Mouse (Mus musculus) spleen, adult 2 months (tissue): ENCODE measurements around the gene Cfap221. TPM values are rescaled to one million over a fixed set of nuclear protein-coding genes. Genes with fewer than 3 reads are reported as not detected.

Experiments used
- DNase-seq, 2 experiments: peaks; one replicate each; pipeline versions ENCODE4 v3.0.0 to v3.0.0-alpha.2; 2012 to 2021; ENCODE audit warnings: low spot score in 2 of 2, low read depth in 1 of 2
- H3K27ac ChIP-seq: fragments of 200-500 bp; 2 replicates; pipeline ENCODE4 v1.5.1; 2012; ENCODE audit warnings: low read length, inconsistent platforms; ENCODE audit not compliant: insufficient read depth
- H3K27me3 ChIP-seq: fragments of 200-500 bp; 2 replicates; pipeline ENCODE4 v1.6.1; 2012; ENCODE audit warnings: mild to moderate bottlenecking, moderate library complexity, low read length, inconsistent platforms; ENCODE audit not compliant: control insufficient read depth, insufficient read depth
- H3K36me3 ChIP-seq: fragments of 200-500 bp; 2 replicates; pipeline ENCODE4 v1.6.1; 2012; ENCODE audit warnings: mild to moderate bottlenecking, low read length, inconsistent platforms; ENCODE audit not compliant: control insufficient read depth, insufficient read depth
- H3K4me1 ChIP-seq: fragments of 200-500 bp; 2 replicates; pipeline ENCODE4 v1.6.1; 2011; ENCODE audit warnings: inconsistent platforms; ENCODE audit not compliant: control insufficient read depth, insufficient read depth, insufficient read length
- H3K4me3 ChIP-seq: fragments of 200-500 bp; 2 replicates; pipeline ENCODE4 v1.5.1; 2011; ENCODE audit warnings: mild to moderate bottlenecking, inconsistent platforms; ENCODE audit not compliant: insufficient read depth, insufficient read length; ENCODE audit errors: extremely low read depth
- CTCF ChIP-seq: fragments of 200-500 bp; IDR thresholded peaks from 2 replicates; pipeline ENCODE4 v1.5.1; 2011; ENCODE audit warnings: mild to moderate bottlenecking, inconsistent platforms; ENCODE audit not compliant: insufficient read depth, insufficient read length, insufficient replicate concordance; ENCODE audit errors: extremely low read depth
- POLR2A ChIP-seq: fragments of 200-500 bp; IDR thresholded peaks from 2 replicates; pipeline ENCODE4 v1.6.1; 2011; ENCODE audit warnings: low read depth, low read length, inconsistent platforms
- WGBS: fragments of 180-500 bp; shearing (Covaris S2); methylation state at CpG from one replicate; pipeline ENCODE4 v1.1.7; 2018; 5-methylcytosine and 5-hydroxymethylcytosine counted together
- polyA plus RNA-seq: library from polyadenylated mRNA; depleted of rRNA; stranded (reverse); fragments of >200 nt; gene quantifications from 2 replicates; pipeline ENCODE4 v1.2.3, GENCODE M21; 2012

Cfap221 gene
- polyA plus RNA-seq, 1 experiment, result not detected

DNA sequence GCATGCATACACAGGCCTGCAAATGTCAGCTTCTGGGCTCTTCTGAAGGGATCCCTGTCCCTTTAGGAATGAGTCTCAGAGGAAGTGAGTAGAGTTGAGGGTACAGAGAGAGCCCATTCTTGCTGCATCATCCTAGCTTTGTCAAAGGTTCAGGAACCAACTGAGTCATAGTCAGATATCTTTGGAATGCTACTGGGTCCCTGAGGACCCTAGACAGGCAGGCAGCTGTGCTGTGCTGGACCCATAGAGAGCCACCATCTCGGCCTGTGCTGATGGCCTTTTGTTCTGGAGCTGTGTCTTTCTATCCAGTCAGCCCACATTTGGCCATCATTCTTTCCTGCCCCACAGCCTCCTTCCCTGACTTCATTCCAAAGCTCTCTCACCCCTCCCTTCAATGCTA is 37.8 kb upstream of the Cfap221 start:
- DNase-seq, result no peak
- no peak overlapping the region for H3K4me3 ChIP-seq
- H3K27me3 ChIP-seq, result no peaks in the 10 kb centered on the region
- WGBS, result 88% methylated on average over 1 of the region's 1 CpGs
- TF ChIP-seq CTCF, result no peak
- TF ChIP-seq POLR2A, result no peak
- no peaks in the 10 kb centered on the region for H3K4me1 ChIP-seq
- no peaks in the 10 kb centered on the region for H3K36me3 ChIP-seq
- H3K27ac ChIP-seq, result no peak overlapping the region

DNA sequence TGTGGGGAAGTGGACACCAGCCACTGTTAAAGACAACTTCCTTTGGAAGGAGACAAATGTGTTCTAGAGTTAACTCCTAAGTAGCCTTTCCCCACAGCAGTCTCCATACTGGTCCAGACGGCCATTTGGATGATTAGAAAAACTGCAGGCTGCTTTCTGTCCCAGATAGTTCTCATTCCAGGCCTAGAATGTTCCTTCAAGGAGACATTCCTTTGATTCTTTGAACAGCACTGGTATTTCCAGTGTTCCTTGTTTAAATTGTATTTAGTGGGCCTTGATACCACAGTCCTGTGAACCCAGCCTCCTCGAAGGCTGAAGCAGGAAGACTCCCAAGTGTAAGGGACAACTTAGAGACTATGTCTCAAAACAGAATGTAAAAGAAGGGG is 36.4 kb upstream of the Cfap221 start:
- no peaks in the 10 kb centered on the region for H3K27me3 ChIP-seq
- H3K4me3 ChIP-seq, result no peak overlapping the region
- no peak overlapping the region for H3K27ac ChIP-seq
- TF ChIP-seq CTCF (no peak), POLR2A (no peak)
- DNase-seq, result no peak
- no peaks in the 10 kb centered on the region for H3K4me1 ChIP-seq
- no peaks in the 10 kb centered on the region for H3K36me3 ChIP-seq
- WGBS, result 89% methylated on average over 2 of the region's 2 CpGs

DNA sequence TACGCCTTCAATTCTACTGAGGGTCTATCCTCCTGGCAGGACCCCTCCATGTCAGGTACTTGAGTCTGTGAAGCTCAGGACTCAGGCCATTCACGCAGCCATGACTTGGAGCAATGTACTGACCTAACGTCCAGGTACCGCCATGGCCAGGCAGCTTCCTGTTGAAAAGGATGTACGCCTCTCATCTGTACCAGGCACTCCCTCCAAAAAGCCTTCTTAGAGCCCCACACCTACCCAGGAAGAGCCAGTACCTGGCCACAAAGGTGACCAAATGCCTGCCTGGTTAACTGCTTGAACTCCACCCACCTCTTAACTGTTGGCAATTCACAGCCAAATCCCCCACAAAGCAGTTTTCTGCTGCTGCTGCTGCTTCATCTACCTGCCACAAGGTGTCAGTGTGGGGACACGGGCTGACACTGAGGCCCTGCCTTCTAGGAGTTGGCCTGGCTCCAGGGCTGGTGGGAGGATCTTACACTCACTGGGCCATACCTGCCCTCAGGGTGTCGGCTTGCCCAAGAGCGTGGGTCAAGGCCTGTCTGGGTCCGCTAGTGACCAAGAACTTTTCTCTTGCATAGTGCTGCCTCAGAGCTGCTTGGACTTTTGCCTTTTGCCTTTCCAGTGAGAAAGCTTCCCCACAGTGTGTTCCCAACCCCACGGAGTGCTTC is 35.9 kb upstream of the Cfap221 start:
- H3K4me3 ChIP-seq, result no peak overlapping the region
- TF ChIP-seq POLR2A (no peak), CTCF (peak; percentile 83; the same call in 1 of the 2 replicates)
- no peaks in the 10 kb centered on the region for H3K27me3 ChIP-seq
- DNase-seq, result peak; percentile 31 to 34
- 38% methylated on average over 10 of the region's 10 CpGs for WGBS
- H3K4me1 ChIP-seq, result no peaks in the 10 kb centered on the region
- no peaks in the 10 kb centered on the region for H3K36me3 ChIP-seq
- no peak overlapping the region for H3K27ac ChIP-seq

DNA sequence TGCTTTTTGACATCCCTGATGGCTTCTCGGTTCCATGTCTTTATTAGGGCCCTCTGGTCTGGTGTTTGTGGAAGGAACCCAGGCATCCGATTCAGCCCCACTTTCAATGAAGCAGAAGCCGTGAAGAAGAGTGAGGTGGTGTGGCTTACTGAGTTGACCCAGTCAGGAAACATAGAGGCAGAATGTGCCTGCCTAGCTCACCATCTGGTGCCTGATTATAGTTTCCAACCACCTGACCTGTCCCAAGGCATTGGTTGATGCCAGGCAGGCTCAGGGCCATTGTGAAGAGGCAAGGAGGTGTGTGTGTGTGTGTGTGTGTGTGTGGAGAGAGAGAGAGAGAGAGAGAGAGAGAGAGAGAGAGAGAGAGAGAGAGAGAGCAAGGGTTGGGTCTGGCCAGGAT is 33.4 kb upstream of the Cfap221 start:
- H3K27ac ChIP-seq, result no peak overlapping the region
- no peaks in the 10 kb centered on the region for H3K27me3 ChIP-seq
- 83% methylated on average over 3 of the region's 3 CpGs for WGBS
- H3K4me3 ChIP-seq, result no peak overlapping the region
- no peak for TF ChIP-seq POLR2A
- no peak for TF ChIP-seq CTCF
- H3K36me3 ChIP-seq, result no peaks in the 10 kb centered on the region
- DNase-seq, result no peak
- no peaks in the 10 kb centered on the region for H3K4me1 ChIP-seq

DNA sequence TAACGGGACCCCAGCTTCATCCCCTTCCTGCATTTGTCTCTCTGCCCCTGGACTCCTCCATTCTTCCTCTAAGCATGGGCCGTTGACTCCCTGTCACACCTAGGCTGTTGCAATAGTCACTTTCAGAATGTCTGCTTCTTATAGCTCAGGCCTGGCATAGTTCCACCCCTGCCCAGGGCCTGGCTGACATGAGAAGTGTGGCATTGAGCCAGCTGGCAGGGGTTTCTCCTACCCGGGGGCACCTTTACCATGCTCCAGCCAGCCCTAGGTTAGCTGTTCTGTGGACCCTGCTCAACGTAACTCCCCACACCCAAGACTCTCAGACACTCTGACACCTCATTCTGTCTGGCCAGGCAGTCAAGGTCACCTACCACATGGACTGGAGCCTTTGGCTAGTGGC is 30.7 kb upstream of the Cfap221 start:
- no peak overlapping the region for H3K27ac ChIP-seq
- 51% methylated on average over 4 of the region's 4 CpGs for WGBS

DNA sequence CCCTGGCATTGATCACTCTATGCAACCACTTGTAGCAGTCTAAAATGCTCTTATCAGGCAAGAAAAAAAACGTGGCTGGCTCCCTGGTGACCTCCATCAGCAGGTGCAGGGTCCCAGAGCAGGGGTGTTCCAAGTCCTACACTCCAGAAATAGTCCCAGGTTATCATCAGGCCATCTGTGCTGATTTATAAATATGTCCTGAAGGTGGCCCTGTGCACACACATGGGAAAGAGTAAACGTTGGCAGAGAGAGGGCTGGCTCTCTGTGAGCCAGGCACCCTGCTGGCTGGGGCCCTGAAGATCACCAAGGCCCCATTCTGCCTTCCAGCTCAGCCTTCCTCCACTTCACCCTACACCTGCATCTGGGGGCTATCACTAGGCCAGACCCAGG is 28.0 kb upstream of the Cfap221 start:
- H3K27ac ChIP-seq, result no peak overlapping the region
- no peak for TF ChIP-seq CTCF
- TF ChIP-seq POLR2A, result no peak
- H3K4me3 ChIP-seq, result no peak overlapping the region
- H3K4me1 ChIP-seq, result no peaks in the 10 kb centered on the region
- H3K27me3 ChIP-seq, result no peaks in the 10 kb centered on the region
- no peaks in the 10 kb centered on the region for H3K36me3 ChIP-seq
- 22% methylated on average over 2 of the region's 2 CpGs for WGBS
- no peak for DNase-seq

More for the DNA sequence above, 30.7 kb upstream of the Cfap221 start:
- Histone ChIP-seq H3K27me3 (no peaks in the 10 kb centered on the region), H3K4me3 (no peak overlapping the region), H3K4me1 (no peaks in the 10 kb centered on the region), H3K36me3 (no peaks in the 10 kb centered on the region)
- TF ChIP-seq CTCF, result no peak
- no peak for TF ChIP-seq POLR2A
- DNase-seq, result no peak

DNA sequence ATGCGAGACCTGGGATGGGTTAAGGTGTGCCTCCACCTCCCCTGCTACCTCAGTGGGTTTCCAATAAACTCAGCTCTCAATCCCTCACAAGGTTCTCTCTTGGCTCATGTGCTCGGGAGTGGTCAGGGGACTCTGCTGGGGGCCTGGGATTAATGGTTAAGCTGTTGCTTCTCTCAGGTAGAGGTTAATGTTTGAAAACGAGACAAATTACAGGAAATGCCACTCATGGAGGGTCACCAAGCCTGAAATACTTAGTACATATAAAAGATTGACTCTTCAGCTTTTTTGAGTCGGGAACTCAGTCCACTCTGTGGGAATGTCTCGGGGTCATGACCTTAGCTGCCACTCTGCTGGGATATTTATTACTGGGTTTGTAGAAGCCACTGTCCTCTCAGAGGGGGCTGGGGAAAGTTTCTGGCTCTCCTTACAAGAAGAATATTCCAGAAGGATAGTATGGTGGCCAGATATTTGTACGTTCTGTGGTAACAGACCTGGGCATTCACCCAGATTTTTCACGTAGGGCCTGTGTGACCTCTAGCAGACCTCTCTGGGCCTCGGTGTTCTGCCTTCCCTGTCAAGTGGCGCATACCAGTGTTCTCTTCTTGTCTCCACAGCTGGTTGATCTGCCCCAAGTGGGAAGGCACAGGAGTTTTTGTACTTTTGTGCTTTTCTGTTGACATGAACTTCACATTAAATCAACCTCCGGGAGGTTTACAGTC is 27.5 kb upstream of the Cfap221 start:
- Histone ChIP-seq H3K4me1 (no peaks in the 10 kb centered on the region), H3K36me3 (no peaks in the 10 kb centered on the region), H3K27ac (no peak overlapping the region), H3K27me3 (no peaks in the 10 kb centered on the region), H3K4me3 (no peak overlapping the region)
- 80% methylated on average over 10 of the region's 10 CpGs for WGBS
- TF ChIP-seq CTCF, result no peak
- no peak for TF ChIP-seq POLR2A
- DNase-seq, result no peak
